Mouse (Mus musculus) embryonic stem cell, embryonic (primary cell): ENCODE results near the gene Hoxa1.

Experiments
- CTCF ChIA-PET, 4 experiments: fragments of 300-600 bp in 2 of 4; fragments of 350-600 bp in 2 of 4; sonication (Branson Sonifier 250); formaldehyde crosslinking; loops; one replicate each; lab custom pipeline; 2022; ENCODE audit warnings: inconsistent platforms in 2 of 4; lab: Charles Lee
- POLR2A ChIA-PET, 4 experiments: fragments of 300-600 bp in 2 of 4; fragments of 350-600 bp in 2 of 4; sonication (Branson Sonifier 250); formaldehyde crosslinking; loops; one replicate each; lab custom pipeline; 2022; ENCODE audit warnings: antibody characterized with exemption in 4 of 4, inconsistent platforms in 1 of 4; lab: Charles Lee

Hoxa1 gene

GRCm38 (mm10) chr6:52158276-52159051, at the start of gene Hoxa1:
Gene Hoxa1, minus strand, starts transcription at chr6:52158317.
- ChIA-PET POLR2A (interaction anchor here (0.6 to 8.0 kb wide), 30 partner anchors 8 to 1565 kb away, joined by 3 to 75 read pairs (median 4); partner anchors contain the start of genes 5730596B20Rik (in 1 of the 4), Hoxa10 (in 1 of the 4) and Hoxa4 (in 1 of the 4)), CTCF (interaction anchor here in 2 of 4 experiments (0.6 to 1.7 kb wide), 4 partner anchors 52 to 566 kb away, joined by 3 to 5 read pairs (median 4); partner anchors contain the start of gene Hoxa7 (in 1 of the 2))

GRCm38 (mm10) chr6:52207684-52207976, 49.5 kb upstream of the Hoxa1 start:
- ChIA-PET CTCF (no interaction called here), POLR2A (no interaction called here)

GRCm38 (mm10) chr6:52206882-52207683, 49.0 kb upstream of the Hoxa1 start:
- ChIA-PET POLR2A (no interaction called here), CTCF (interaction anchor here in 1 of 4 experiments (1.0 to 1.5 kb wide), 2 partner anchors 11 to 43 kb away, joined by 3 to 4 read pairs; no protein-coding TSS in a partner anchor)

GRCm38 (mm10) chr6:52205638-52206621, 47.8 kb upstream of the Hoxa1 start:
- CTCF ChIA-PET = interaction anchor here in 2 of 4 experiments (0.6 to 2.1 kb wide), 10 partner anchors 12 to 825 kb away, joined by 3 to 5 read pairs (median 4); partner anchors contain the start of genes 5730596B20Rik (in 1 of the 2), Hoxa10 (in 1 of the 2) and Hoxa7 (in 1 of the 2)
- POLR2A ChIA-PET = interaction anchor here in 1 of 4 experiments (0.8 to 4.2 kb wide), 5 partner anchors 11 to 33 kb away, joined by 3 to 29 read pairs (median 3); no protein-coding TSS in a partner anchor

- ChIA-PET POLR2A (interaction anchor here in 1 of 4 experiments (0.8 to 4.2 kb wide), 5 partner anchors 10 to 32 kb away, joined by 3 to 29 read pairs (median 3); no protein-coding TSS in a partner anchor), CTCF (interaction anchor here in 2 of 4 experiments (0.5 to 2.1 kb wide), 10 partner anchors 12 to 824 kb away, joined by 3 to 5 read pairs (median 4); partner anchors contain the start of genes 5730596B20Rik (in 1 of the 2), Hoxa10 (in 1 of the 2) and Hoxa7 (in 1 of the 2))
Observed at GRCm38 (mm10) chr6:52205221-52205620, 47.1 kb upstream of the Hoxa1 start.

GRCm38 (mm10) chr6:52204050-52204752, 46.1 kb upstream of the Hoxa1 start, which contains the start of gene Hoxa5:
Gene Hoxa5, minus strand, starts transcription at chr6:52204587.
- POLR2A ChIA-PET = interaction anchor here in 2 of 4 experiments (0.6 to 4.2 kb wide), 6 partner anchors 9 to 62 kb away, joined by 3 to 29 read pairs (median 4); partner anchors contain the start of genes Gm28308 (in 1 of the 2) and Hoxa3 (in 1 of the 2)
- CTCF ChIA-PET = interaction anchor here in 3 of 4 experiments (0.8 to 2.1 kb wide), 10 partner anchors 9 to 611 kb away, joined by 3 to 8 read pairs (median 4); partner anchors contain the start of gene Hoxa7 (in 2 of the 3)

GRCm38 (mm10) chr6:52203371-52204049, 45.4 kb upstream of the Hoxa1 start:
- POLR2A ChIA-PET = interaction anchor here in 3 of 4 experiments (0.6 to 4.2 kb wide), 10 partner anchors 10 to 327 kb away, joined by 3 to 29 read pairs (median 4); partner anchors contain the start of genes 5730596B20Rik (in 1 of the 3), Gm28308 (in 1 of the 3), Hoxa3 (in 1 of the 3) and Hoxa4 (in 1 of the 3)
- CTCF ChIA-PET = interaction anchor here in 3 of 4 experiments (0.8 to 2.1 kb wide), 12 partner anchors 8 to 611 kb away, joined by 3 to 8 read pairs (median 3); partner anchors contain the start of genes Hoxa7 (in 2 of the 3) and Hoxa10 (in 1 of the 3)

GRCm38 (mm10) chr6:52203121-52203370, 44.9 kb upstream of the Hoxa1 start:
- ChIA-PET CTCF (interaction anchor here (0.5 to 1.9 kb wide), 8 partner anchors 8 to 611 kb away, joined by 3 to 7 read pairs (median 3); partner anchors contain the start of genes Hoxa7 (in 2 of the 4) and Hoxa10 (in 1 of the 4)), POLR2A (interaction anchor here in 2 of 4 experiments (0.9 to 4.2 kb wide), 9 partner anchors 8 to 326 kb away, joined by 3 to 29 read pairs (median 4); partner anchors contain the start of genes 5730596B20Rik (in 1 of the 2) and Hoxa4 (in 1 of the 2))

GRCm38 (mm10) chr6:52202362-52203120, 44.4 kb upstream of the Hoxa1 start:
- ChIA-PET POLR2A (interaction anchor here (0.6 to 4.2 kb wide), 15 partner anchors 9 to 996 kb away, joined by 3 to 29 read pairs (median 4); partner anchors contain the start of genes Hoxa4 (in 2 of the 4), 5730596B20Rik (in 1 of the 4) and Hoxa1 (in 1 of the 4)), CTCF (interaction anchor here (0.5 to 1.9 kb wide), 9 partner anchors 8 to 610 kb away, joined by 3 to 9 read pairs (median 3); partner anchors contain the start of genes Hoxa7 (in 2 of the 4) and Hoxa10 (in 1 of the 4))

GRCm38 (mm10) chr6:52201269-52201668, 43.2 kb upstream of the Hoxa1 start:
- CTCF ChIA-PET = interaction anchor here in 1 of 4 experiments (0.6 to 0.8 kb wide), 2 partner anchors 8 to 17 kb away, joined by 3 to 7 read pairs; no protein-coding TSS in a partner anchor
- POLR2A ChIA-PET = interaction anchor here in 2 of 4 experiments (0.8 to 1.9 kb wide), 8 partner anchors 9 to 48 kb away, joined by 3 to 8 read pairs (median 5); partner anchors contain the start of genes Hoxa4 (in 2 of the 2) and Hoxa1 (in 1 of the 2)

GRCm38 (mm10) chr6:52200751-52201250, 42.7 kb upstream of the Hoxa1 start:
- ChIA-PET CTCF (no interaction called here), POLR2A (interaction anchor here in 2 of 4 experiments (0.8 to 1.9 kb wide), 5 partner anchors 9 to 47 kb away, joined by 3 to 8 read pairs (median 5); partner anchors contain the start of genes Hoxa1 (in 1 of the 2) and Hoxa4 (in 1 of the 2))

- CTCF ChIA-PET = interaction anchor here in 1 of 4 experiments (0.6 kb wide), 1 partner anchor 45 kb away, joined by 4 read pairs; no protein-coding TSS in a partner anchor
- POLR2A ChIA-PET = interaction anchor here in 1 of 4 experiments (0.6 to 1.9 kb wide), 3 partner anchors 8 to 38 kb away, joined by 3 to 8 read pairs (median 3); partner anchors contain the start of gene Hoxa4
Observed at GRCm38 (mm10) chr6:52200073-52200750, 42.1 kb upstream of the Hoxa1 start.

- ChIA-PET POLR2A (interaction anchor here in 3 of 4 experiments (0.5 to 1.3 kb wide), 4 partner anchors 13 to 82 kb away, joined by 3 to 4 read pairs (median 3); no protein-coding TSS in a partner anchor), CTCF (interaction anchor here in 2 of 4 experiments (0.8 to 1.8 kb wide), 5 partner anchors 14 to 152 kb away, joined by 3 to 5 read pairs (median 3); partner anchors contain the start of gene Hoxa10 (in 1 of the 2))
Observed at GRCm38 (mm10) chr6:52197271-52197670, 39.2 kb upstream of the Hoxa1 start.
